Mouse (Mus musculus): ENCODE measurements at regions not wholly inside any gene's neighbourhood (a gene's known extent, or its start where the extent isn't known, plus 50 kb on each side); places are given as distances from the start of the nearest gene placed in this dataset.

- H3K4me3 ChIP-seq (ENCODE audit: low read depth, low read length), result no peak overlapping the region
- H3K36me3 ChIP-seq (ENCODE audit: control insufficient read depth, insufficient read depth, low read length), result no peaks in the 10 kb centered on the region
- H3K27ac ChIP-seq (ENCODE audit: low read depth, low read length), result no peak overlapping the region
- H3K9ac ChIP-seq (ENCODE audit: low read length), result no peak overlapping the region
- WGBS, result 92% methylated on average over 7 of the region's 7 CpGs
- ATAC-seq (replicated peaks; ENCODE audit: low FRiP score) (no peak), DNase-seq (ENCODE audit: low spot score) (peak; percentile 52)
- H3K4me2 ChIP-seq (ENCODE audit: low read depth, low read length, severe bottlenecking), result no peak overlapping the region
- no peaks in the 10 kb centered on the region for H3K9me3 ChIP-seq (ENCODE audit: control insufficient read depth, low read length)
- H3K27me3 ChIP-seq (ENCODE audit: control insufficient read depth, insufficient read depth, low read length), result no peaks in the 10 kb centered on the region
- no peaks in the 10 kb centered on the region for H3K4me1 ChIP-seq (replicated peaks; ENCODE audit: control insufficient read depth, insufficient read depth, low read length)
Observed at GRCm38 (mm10) chr14:98316237-98316636, 146.7 kb upstream of the Dach1 start.

GRCm38 (mm10) chr14:98294142-98294541 lies 124.6 kb upstream of the Dach1 start:
- no peak for DNase-seq (ENCODE audit: low spot score)
- no peak for ATAC-seq (replicated peaks; ENCODE audit: low FRiP score)
- WGBS, result 38% methylated on average over 1 of the region's 1 CpGs

More at GRCm38 (mm10) chr14:98294142-98294541, 124.6 kb upstream of the Dach1 start:
- Histone ChIP-seq H3K27me3 (ENCODE audit: control insufficient read depth, insufficient read depth, low read length) (no peaks in the 10 kb centered on the region), H3K9me3 (ENCODE audit: control insufficient read depth, low read length) (no peaks in the 10 kb centered on the region), H3K9ac (ENCODE audit: low read length) (no peak overlapping the region), H3K4me1 (replicated peaks; ENCODE audit: control insufficient read depth, insufficient read depth, low read length) (no peaks in the 10 kb centered on the region), H3K27ac (ENCODE audit: low read depth, low read length) (no peak overlapping the region), H3K4me2 (ENCODE audit: low read depth, low read length, severe bottlenecking) (no peak overlapping the region), H3K4me3 (ENCODE audit: low read depth, low read length) (no peak overlapping the region), H3K36me3 (ENCODE audit: control insufficient read depth, insufficient read depth, low read length) (no peaks in the 10 kb centered on the region)

Data from forebrain, embryonic 11.5 days (tissue).